Mouse (Mus musculus) urinary bladder, postnatal 36 days (tissue): ENCODE results near the gene Csde1.

Experiments
- DNase-seq, 2 experiments: peaks; one replicate each; pipeline ENCODE4 v3.0.0; 2022; ENCODE audit warnings: low spot score in 2 of 2, mixed read lengths in 1 of 2

The Csde1 gene

DNA sequence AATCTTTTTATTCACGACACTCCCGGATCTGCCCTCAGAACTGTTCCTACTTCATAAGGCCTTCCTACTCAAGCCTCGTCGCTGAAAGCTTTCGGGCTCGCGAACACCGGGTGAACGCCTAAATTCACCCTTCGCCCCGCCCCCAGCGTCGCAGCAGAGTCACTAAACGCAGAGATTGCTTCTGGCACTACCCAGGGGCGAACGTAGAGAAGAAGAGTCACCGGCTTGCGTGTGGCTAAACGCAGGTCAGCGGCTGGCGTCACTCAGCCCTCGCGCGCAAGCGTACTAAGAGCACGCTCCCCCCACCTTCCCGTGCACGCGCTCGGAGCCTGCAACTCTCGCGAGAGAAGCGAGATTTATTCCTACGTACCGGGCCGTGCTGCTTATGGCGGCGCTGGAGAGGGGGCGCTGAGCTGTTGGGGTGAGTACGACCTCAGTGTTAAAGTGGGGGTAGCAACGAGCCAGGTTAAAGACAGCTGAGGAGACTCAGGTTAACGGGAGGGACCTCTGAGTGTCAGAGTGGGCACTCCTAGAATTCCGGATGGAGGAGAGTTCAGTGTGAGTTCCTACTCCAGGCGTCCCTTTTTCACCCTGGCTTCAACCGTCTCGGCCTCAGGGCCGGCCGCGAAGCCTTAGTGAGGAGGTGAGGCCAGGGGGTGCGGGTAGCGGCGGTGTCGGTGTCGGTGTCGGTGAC, at the start of gene Csde1:
Csde1 (plus strand) TSS at position 178 of the 694 bp plus-strand sequence.
- DNase-seq, result peak; percentile 92 to 97

DNA sequence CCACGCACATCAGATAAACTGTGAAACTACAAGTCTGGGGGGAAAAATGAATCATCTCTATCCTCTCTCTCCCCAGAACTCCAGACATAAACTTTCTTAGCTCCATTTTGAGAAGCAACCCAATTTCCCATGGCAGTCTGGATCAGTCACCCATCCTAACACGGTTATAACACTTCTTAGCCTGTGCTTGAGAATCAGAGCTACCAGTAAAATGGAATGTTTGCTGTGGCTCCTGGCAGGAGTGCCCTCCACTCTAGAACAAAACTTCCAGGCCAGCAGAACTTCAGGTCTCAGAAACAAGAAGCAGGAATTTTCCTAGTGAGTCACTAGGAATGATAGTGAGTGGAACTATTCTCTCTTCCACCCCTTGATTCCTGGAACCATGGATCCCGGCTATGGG, 49.7 kb upstream of the Csde1 start:
- no peak for DNase-seq

DNA sequence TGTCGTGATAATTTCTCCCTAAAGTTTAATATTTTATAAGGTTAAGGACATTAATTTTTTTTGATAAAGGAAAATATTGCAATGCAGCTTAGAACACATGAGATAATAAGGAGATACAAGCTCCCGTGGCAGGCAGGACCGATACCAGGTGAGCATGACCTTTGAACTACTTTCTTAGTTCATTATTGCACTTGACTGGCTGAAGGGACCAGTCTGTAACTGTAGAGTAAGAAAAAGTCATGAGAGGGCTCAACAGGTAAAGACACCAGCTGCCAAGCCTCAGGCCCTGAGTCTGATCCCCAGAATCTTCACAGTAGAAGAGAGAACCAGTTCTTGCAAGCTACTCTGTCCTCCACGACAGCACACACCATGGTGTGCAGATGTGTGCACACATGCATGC, 43.3 kb upstream of the Csde1 start:
- no peak for DNase-seq

DNA sequence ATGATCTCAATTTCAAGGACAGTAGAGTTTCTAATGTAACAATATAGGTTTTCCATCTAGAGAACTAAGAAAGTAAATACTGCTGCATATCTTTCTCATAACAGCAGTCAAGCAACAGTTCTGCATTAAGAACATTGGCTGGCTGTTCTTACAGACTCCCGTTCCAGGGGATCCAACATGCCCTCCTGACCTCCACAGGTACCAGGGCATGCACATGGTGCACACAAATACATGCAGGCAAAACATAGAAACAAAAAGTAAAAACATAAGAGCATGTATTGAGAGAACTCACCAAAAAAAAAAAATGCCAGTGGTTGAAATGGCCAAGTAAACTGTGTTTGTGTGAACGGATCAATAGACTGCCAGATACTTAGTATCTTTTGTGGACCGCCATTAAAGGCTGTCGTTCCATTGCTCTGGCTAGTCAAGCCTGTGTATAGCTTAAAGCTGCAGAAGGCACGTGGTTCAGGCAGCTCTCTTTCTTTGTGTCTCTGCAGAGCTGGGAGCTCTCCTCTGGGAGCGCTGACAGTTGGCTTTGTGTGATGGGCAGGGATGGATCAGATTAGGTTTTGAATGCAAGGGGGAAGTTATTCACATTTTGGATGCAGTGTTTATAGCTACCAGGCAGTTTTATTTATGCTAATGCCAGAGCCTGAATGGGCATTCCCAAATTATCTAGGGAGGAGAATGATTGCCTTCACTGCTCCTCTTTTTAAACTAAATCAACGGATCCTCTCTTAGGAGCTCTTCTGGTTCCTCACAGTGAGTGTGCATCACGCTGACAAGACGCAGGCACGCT, 40.5 kb upstream of the Csde1 start:
- no peak for DNase-seq

DNA sequence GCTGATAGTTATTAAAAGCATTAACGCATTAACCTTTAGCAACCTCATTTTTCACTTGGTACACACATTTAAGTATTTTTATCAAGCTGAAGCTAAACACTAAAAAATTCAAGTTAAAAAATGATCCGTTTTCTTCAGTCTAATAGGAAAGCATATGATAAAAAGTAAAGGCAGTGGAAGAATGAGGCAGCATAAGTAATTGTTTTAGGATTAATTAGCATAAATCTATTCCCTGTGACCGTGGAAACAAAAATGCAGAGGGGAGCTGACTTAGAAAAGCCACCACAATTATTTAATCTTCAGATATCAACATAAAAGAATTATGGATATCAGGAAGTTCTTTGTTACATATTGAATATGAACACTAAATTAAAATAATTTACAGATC, 39.9 kb upstream of the Csde1 start:
- DNase-seq, result no peak

DNA sequence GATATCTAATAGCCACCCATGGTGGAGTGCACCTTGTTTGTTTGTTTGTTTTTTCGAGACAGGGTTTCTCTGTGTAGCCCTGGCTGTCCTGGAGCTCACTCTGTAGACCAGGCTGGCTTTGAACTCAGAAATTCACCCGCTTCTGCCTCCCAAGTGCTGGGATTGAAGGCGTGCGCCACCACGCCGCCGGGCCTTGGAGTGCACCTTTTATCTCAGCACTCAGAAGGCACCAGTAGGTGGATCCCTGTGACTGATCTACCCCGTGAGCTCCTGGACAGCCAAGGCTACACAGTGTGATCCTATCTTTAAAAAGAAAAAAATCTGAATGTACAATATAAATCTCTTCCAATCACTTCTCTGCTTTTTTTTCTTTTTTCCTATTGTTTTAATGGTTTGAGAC, 29.2 kb upstream of the Csde1 start:
- DNase-seq, result no peak

DNA sequence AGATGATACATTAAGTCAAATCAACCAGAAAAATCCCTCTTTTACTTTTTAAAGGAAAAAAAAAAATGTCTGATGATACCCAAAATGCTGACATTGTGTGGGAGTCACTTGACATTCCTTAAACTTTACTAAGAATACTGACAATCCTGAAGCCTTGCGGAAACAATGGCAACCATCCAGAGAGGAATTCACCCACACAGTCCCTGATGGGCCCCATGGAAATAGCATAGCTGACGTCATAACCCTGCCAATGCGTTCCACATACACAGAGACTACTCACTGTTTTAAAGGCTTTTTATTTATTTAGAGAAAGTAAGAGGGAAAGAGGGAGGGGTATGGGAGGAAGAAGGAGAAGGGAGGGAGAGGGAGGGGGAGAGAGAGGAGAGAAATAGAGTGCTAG, 27.3 kb upstream of the Csde1 start:
- DNase-seq, result no peak

DNA sequence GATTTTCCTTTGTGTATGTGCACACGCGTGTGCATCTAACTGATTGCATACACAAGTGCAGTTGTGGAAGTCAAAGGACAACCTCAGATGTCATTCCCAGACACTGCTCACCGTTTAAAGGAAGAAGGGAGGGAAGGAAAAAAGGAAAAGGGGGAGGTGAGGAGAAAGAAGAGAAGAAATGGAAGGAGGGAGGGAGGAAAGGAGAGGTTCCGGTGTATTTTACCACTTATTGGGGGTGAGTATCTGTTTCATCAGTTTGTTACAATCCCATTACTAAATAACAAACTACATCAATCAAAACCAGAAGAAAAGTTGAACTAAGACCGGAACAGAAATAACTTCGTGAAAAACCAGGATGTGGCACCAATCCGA, 25.0 kb upstream of the Csde1 start:
- DNase-seq, result no peak

DNA sequence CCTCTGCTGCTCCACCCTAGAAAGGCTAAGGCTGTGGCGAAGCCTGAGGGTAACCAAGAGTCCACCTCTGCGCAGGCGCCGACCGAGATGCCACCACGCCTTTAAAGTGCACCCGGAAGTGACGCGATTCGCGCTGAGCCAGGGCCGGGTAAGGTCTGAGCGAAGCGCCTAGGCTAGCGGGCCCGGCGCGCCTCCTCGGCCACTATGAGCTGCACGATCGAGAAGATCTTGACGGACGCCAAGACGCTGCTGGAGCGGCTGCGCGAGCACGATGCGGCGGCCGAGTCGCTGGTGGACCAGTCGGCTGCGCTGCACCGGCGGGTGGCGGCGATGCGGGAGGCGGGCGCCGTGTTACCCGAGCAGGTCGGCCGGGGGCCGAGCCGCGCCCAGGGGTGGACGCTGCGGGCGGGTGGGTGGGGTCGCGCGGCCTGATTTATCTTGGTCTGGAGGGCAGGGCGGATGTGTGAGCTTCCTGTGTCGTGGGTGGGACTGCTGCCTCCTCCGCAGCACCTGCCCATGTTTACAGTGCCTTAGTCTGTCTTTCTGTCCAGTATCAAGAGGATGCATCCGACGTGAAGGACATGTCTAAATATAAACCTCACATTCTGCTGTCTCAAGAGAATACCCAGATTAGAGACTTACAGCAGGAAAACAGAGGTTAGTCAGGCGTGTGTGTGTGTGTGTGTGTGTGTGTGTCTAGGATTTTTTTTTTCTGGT, 24.5 kb upstream of the Csde1 start, which contains the start of gene Sike1:
Sike1 (plus strand) TSS at position 104 of the 717 bp plus-strand sequence.
- peak; percentile 93 to 95 for DNase-seq

DNA sequence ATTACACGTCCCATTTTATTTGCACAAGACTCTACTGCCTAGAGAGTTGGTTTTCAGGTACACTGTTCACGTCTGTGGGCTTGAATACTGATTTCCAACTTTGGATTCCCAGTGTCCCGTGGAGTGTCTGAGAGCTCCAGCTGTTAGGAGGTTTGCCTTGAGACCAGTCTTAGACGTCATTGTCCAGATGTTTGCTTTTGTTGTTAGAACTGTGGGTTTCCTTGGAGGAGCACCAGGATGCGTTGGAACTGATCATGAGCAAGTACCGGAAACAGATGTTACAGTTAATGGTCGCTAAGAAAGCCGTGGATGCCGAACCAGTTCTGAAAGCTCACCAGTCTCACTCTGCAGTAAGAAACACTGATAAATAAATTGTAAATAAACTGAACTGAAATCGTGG, 23.2 kb upstream of the Csde1 start:
- DNase-seq, result no peak

DNA sequence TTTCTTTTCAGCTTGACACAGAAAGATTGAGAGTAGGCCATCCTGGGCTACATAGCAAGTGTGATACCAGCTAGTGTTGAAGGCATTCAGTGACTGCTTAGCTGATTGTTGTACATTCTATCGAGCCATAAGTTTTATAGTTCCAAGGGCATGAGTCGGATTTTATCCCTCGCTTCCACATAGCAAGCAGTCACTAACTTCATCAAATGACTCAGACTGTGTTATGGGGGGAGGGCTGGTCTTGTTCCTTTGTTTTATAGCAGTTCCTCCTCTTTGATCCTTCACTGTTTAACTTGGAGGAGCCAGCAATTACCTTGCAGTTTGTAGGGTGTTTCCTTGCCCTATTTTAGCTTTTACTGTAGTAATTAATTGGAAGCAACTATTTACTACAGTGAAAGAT, 22.6 kb upstream of the Csde1 start:
- no peak for DNase-seq

DNA sequence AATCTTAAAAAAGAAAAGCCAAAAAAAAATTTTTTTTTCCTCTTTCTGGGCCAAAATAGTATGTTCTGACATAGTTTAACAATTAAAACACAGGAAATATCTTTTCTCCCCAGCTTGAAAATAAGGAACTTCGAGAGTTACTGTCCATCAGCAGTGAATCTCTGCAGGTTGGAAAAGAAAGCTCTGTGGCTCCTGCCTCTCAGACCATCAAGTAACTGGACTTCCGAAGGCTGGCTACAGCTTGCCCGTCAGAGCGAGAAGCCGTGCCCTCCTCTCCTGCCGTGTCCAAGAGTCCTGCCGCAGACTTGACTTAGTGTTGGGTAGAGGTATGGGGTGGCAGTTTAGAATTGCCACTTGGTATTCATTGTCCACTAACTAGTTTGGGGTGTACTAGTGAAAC, 18.6 kb upstream of the Csde1 start:
- DNase-seq, result no peak

DNA sequence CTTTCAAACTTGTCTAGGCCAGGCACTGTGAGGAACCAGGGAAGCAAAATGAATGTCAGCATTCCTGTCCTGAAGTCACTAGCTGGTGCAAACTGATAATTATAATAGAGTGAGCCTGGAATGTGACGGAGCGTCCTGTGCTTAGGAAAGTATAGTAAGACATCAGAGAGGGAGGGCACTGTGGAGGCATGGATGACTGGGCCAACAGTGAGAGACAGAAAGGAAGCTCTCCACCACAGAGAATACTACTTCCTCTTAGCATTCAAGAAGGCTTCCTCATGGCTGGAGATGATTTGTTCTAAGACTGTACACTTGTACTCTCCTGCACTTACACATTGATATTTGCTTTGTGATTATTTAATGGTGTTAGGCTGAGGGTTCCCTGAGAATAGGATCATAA, 2.9 kb upstream of the Csde1 start:
- no peak for DNase-seq

DNA sequence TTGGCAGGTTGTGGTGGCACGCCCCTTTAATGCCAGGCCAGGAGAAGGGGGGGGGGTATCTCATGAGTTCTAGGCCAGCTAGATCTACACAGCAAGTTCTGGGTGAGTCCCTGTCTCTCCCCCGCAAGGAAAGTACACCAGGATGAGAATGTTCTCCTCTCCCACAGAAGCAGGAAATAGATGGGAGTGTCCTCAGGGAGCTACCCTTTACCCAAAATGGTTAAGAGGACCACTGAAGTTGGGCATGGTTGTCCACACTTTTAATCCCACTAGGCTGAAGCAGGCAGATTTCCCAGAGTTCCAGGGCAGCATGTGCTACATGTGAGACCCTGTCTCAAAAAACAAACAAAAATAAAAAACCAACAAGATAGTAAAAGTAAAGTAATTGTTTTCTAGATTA, 764 bp upstream of the Csde1 start:
- DNase-seq, result no peak

DNA sequence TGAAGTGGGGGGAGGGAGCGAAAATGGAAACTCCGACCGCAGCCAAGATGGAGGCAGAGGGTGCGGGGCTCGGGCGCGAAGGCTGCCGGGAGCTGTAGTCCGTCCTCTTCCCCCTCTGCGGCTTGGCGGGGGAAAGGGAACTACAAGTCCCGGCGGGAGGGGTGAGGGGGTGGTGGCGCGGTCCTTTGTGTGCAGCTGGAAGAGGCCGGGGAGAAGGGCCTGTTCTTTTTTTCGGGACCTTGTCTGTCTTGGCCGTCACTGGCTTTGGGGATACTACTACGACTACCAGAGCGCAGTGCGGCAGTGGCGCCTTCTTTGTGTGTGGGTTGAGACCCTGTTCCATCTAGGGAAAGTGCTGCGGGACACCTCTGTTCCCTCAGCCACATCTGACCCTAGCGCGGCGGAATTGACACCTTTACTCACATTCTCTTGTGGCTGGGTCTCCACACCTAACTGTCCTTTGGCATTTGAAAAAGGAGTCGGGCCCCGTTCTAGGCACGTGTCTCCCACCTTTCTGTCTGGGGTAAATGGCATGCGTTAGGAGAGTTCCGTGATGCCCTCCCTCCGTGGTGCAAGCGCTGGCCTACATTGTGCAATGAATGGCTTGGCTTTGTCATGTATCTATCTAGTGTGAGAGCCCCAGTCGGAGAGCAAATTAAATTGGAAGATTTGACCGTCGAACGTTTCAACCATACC, 865 bp downstream of the Csde1 start:
- DNase-seq, result peak; percentile 80 to 90

DNA sequence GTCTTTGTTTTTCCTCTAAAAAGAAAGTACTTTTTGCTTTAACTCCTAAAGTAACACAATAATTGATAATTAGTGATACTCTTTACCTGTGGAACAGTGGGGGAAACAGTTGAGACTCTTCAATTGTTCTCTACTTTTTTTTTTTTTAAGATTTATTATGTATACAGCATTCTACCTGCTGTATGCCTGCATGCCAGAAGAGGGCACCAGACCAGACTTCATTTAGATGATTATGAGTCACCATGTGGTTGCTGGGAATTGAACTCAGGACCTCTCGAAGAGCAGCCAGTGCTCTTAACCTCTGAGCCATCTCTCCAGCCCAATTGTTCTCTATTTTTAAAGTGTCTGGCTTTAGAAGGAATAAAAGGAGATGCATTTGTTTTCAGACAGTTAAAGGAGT, 5.9 kb downstream of the Csde1 start:
- DNase-seq, result no peak

DNA sequence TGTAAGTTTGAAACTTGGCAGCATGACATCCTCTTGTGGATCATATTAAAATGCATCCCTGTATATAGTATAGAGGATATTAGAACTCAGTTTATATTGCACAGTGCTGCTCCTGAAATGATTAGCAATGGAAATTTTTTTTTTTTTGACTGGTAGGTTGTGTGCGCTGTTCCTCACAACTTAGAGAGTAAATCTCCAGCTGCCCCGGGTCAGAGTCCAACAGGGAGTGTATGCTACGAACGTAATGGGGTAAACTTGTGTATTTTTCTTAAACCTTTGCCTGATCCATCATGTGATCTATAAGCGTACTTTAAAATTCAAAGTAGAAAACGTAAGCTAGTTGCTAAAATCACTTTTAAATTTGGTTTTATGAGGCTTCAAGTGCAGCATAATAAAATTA, 20.1 kb downstream of the Csde1 start:
- no peak for DNase-seq

DNA sequence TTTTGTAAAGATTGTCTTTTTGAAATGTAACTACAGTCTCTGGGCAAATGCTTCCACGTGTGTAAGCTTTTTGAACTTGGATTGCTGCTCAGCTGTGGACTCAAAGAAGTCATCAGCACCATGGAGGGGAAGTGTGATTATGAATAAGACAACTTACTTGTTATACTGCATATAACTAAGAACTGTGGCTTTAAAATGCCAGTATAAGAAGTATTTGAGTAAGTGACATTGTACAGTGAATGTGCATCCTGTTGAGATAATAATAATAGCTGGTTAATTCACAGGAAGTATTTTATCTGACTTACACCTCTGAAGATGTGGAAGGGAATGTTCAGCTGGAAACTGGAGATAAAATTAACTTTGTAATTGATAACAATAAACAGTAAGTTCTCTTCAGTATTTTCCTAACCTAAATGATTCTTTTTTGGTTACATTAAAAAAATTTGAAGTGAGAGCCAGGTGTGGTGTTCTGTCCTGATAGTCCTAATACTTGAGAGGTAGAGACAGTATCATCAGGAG, 20.7 kb downstream of the Csde1 start:
- DNase-seq, result no peak

DNA sequence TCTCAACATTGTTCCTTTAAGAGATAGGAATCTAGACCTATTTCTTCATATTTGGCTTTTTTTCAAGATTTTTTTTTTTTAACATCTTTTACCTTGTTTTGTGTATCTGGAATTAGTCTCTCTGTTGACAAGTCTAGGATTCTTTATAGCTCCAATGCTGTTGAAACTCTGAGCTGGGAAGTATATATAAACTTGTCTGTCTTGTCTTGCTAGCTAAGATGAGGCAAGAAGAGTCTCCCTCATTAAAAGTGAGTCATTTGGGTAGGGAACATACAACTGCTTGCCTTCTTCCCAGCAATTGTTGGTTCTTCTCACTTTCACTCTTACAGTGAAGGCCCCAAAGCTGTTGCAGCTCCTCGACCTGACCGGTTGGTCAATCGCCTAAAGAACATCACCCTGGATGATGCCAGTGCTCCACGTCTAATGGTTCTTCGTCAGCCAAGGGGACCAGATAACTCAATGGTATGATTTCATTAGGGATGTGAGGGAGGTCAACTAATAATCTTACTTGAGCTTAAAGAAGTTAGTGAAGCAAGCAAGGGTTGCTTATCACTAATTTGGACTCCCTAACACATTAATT, 35.9 kb downstream of the Csde1 start:
- DNase-seq, result no peak

DNA sequence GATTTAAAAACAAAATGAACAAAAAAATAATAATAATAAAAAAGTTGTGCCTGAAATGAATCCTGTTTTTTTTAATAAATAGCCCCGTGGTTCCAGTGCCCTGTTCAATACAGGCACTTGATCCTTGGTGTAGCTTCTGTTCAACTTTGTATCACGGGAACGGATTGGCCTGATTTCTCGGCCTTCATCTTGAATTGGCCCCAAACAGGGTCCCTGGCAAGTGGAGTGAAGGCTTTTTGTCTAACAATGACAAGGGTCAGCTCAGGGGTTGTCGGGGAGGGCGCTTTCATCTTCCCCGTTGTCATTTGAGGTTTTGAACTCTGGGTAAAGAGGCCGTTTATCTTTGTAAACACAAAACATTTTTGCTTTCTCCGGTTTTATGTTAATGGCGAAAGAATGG, 37.5 kb downstream of the Csde1 start:
- DNase-seq, result peak in 1 of 2 experiments; percentile 4
